Mouse (Mus musculus): ENCODE measurements at regions not wholly inside any gene's neighbourhood (a gene's known extent, or its start where the extent isn't known, plus 50 kb on each side); places are given as distances from the start of the nearest gene placed in this dataset.

- no peaks in the 10 kb centered on the region for H3K36me3 ChIP-seq (ENCODE audit: control insufficient read depth, insufficient read depth)
- no peaks in the 10 kb centered on the region for H3K4me1 ChIP-seq (replicated peaks; ENCODE audit: control insufficient read depth, insufficient read depth, low read length)
These were observed 544.4 kb upstream of the Cited2 start for GRCm38 (mm10) chr10:17178627-17179026.

GRCm38 (mm10) chr10:17184418-17184817 lies 538.6 kb upstream of the Cited2 start:
- no peak overlapping the region for H3K9ac ChIP-seq (ENCODE audit: low read depth, low read length)
- H3K9me3 ChIP-seq (ENCODE audit: control insufficient read depth), result no peaks in the 10 kb centered on the region
- no peak overlapping the region for H3K27ac ChIP-seq (ENCODE audit: low read depth, low read length)
- no peak for TF ChIP-seq CTCF (IDR thresholded peaks at IDR 0.05; ENCODE audit: low read depth)
- ATAC-seq, result no peak
- no peak overlapping the region for H3K4me3 ChIP-seq (ENCODE audit: low read depth, low read length)
- H3K4me1 ChIP-seq (replicated peaks; ENCODE audit: control insufficient read depth, insufficient read depth, low read length), result no peaks in the 10 kb centered on the region
- no peaks in the 10 kb centered on the region for H3K36me3 ChIP-seq (ENCODE audit: control insufficient read depth, insufficient read depth)
- no peak overlapping the region for H3K4me2 ChIP-seq (replicated peaks; ENCODE audit: low read depth)
- 20% methylated on average over 2 of the region's 2 CpGs for WGBS
- no peaks in the 10 kb centered on the region for H3K27me3 ChIP-seq (replicated peaks; ENCODE audit: control insufficient read depth, insufficient read depth, low read length)

More at GRCm38 (mm10) chr10:17178627-17179026, 544.4 kb upstream of the Cited2 start:
- H3K27me3 ChIP-seq (replicated peaks; ENCODE audit: control insufficient read depth, insufficient read depth, low read length), result no peaks in the 10 kb centered on the region
- no peak overlapping the region for H3K4me3 ChIP-seq (ENCODE audit: low read depth, low read length)
- no peak overlapping the region for H3K27ac ChIP-seq (ENCODE audit: low read depth, low read length)
- H3K9me3 ChIP-seq (ENCODE audit: control insufficient read depth), result no peaks in the 10 kb centered on the region
- no peak for ATAC-seq
- H3K9ac ChIP-seq (ENCODE audit: low read depth, low read length), result no peak overlapping the region
- no peak overlapping the region for H3K4me2 ChIP-seq (replicated peaks; ENCODE audit: low read depth)
- no peak for TF ChIP-seq CTCF (IDR thresholded peaks at IDR 0.05; ENCODE audit: low read depth)

- no peak overlapping the region for H3K9ac ChIP-seq (ENCODE audit: low read depth, low read length)
- no peaks in the 10 kb centered on the region for H3K4me1 ChIP-seq (replicated peaks; ENCODE audit: control insufficient read depth, insufficient read depth, low read length)
- no peak overlapping the region for H3K4me2 ChIP-seq (replicated peaks; ENCODE audit: low read depth)
- TF ChIP-seq CTCF (IDR thresholded peaks at IDR 0.05; ENCODE audit: low read depth), result no peak
- no peaks in the 10 kb centered on the region for H3K27me3 ChIP-seq (replicated peaks; ENCODE audit: control insufficient read depth, insufficient read depth, low read length)
- ATAC-seq, result no peak
- no peak overlapping the region for H3K4me3 ChIP-seq (ENCODE audit: low read depth, low read length)
- 66% methylated on average over 12 of the region's 12 CpGs for WGBS
- no peaks in the 10 kb centered on the region for H3K36me3 ChIP-seq (ENCODE audit: control insufficient read depth, insufficient read depth)
- H3K27ac ChIP-seq (ENCODE audit: low read depth, low read length), result no peak overlapping the region
- no peaks in the 10 kb centered on the region for H3K9me3 ChIP-seq (ENCODE audit: control insufficient read depth)
These were observed 526.8 kb upstream of the Cited2 start for GRCm38 (mm10) chr10:17196205-17196604.

GRCm38 (mm10) chr10:17196636-17197035 lies 526.4 kb upstream of the Cited2 start:
- no peak for TF ChIP-seq CTCF (IDR thresholded peaks at IDR 0.05; ENCODE audit: low read depth)
- Histone ChIP-seq H3K27me3 (replicated peaks; ENCODE audit: control insufficient read depth, insufficient read depth, low read length) (no peaks in the 10 kb centered on the region), H3K9ac (ENCODE audit: low read depth, low read length) (no peak overlapping the region), H3K4me1 (replicated peaks; ENCODE audit: control insufficient read depth, insufficient read depth, low read length) (no peaks in the 10 kb centered on the region), H3K27ac (ENCODE audit: low read depth, low read length) (no peak overlapping the region), H3K4me3 (ENCODE audit: low read depth, low read length) (no peak overlapping the region), H3K36me3 (ENCODE audit: control insufficient read depth, insufficient read depth) (no peaks in the 10 kb centered on the region), H3K4me2 (replicated peaks; ENCODE audit: low read depth) (no peak overlapping the region), H3K9me3 (ENCODE audit: control insufficient read depth) (no peaks in the 10 kb centered on the region)
- 20% methylated on average over 1 of the region's 1 CpGs for WGBS
- ATAC-seq, result no peak

- no peaks in the 10 kb centered on the region for H3K9me3 ChIP-seq (ENCODE audit: control insufficient read depth)
- no peak for ATAC-seq
- no peaks in the 10 kb centered on the region for H3K27me3 ChIP-seq (replicated peaks; ENCODE audit: control insufficient read depth, insufficient read depth, low read length)
- no peak overlapping the region for H3K4me3 ChIP-seq (ENCODE audit: low read depth, low read length)
- H3K27ac ChIP-seq (ENCODE audit: low read depth, low read length), result no peak overlapping the region
- no peak for TF ChIP-seq CTCF (IDR thresholded peaks at IDR 0.05; ENCODE audit: low read depth)
- no peak overlapping the region for H3K9ac ChIP-seq (ENCODE audit: low read depth, low read length)
- no peak overlapping the region for H3K4me2 ChIP-seq (replicated peaks; ENCODE audit: low read depth)
- WGBS, result 83% methylated on average over 8 of the region's 8 CpGs
- H3K4me1 ChIP-seq (replicated peaks; ENCODE audit: control insufficient read depth, insufficient read depth, low read length), result no peaks in the 10 kb centered on the region
- H3K36me3 ChIP-seq (ENCODE audit: control insufficient read depth, insufficient read depth), result no peaks in the 10 kb centered on the region
These were observed 522.2 kb upstream of the Cited2 start for GRCm38 (mm10) chr10:17200524-17201426.

- no peak overlapping the region for H3K27ac ChIP-seq (ENCODE audit: low read depth, low read length)
- H3K4me1 ChIP-seq (replicated peaks; ENCODE audit: control insufficient read depth, insufficient read depth, low read length), result no peaks in the 10 kb centered on the region
- H3K4me2 ChIP-seq (replicated peaks; ENCODE audit: low read depth), result no peak overlapping the region
- no peaks in the 10 kb centered on the region for H3K36me3 ChIP-seq (ENCODE audit: control insufficient read depth, insufficient read depth)
- WGBS, result 86% methylated on average over 1 of the region's 1 CpGs
- no peak overlapping the region for H3K9ac ChIP-seq (ENCODE audit: low read depth, low read length)
- no peak overlapping the region for H3K4me3 ChIP-seq (ENCODE audit: low read depth, low read length)
- no peak for ATAC-seq
- H3K27me3 ChIP-seq (replicated peaks; ENCODE audit: control insufficient read depth, insufficient read depth, low read length), result no peaks in the 10 kb centered on the region
- H3K9me3 ChIP-seq (ENCODE audit: control insufficient read depth), result no peaks in the 10 kb centered on the region
- no peak for TF ChIP-seq CTCF (IDR thresholded peaks at IDR 0.05; ENCODE audit: low read depth)
These were observed 521.6 kb upstream of the Cited2 start for GRCm38 (mm10) chr10:17201427-17201745.
